Mouse (Mus musculus) liver, embryonic 16.5 days (tissue): Measurements from ENCODE around the gene Ripor3. TPM values are rescaled to one million over a fixed set of nuclear protein-coding genes. Genes with fewer than 3 reads are reported as not detected.
A peak's percentile ranks its signal among the peaks of the same experiment; 100 is the strongest.

Source experiments
- ATAC-seq: fragments of 200-750 bp; cut with Nextera tagmentation; 2 replicates; pipeline ENCODE4 v1.8.0; 2017; ENCODE audit warnings: low read depth, mild to moderate bottlenecking, moderate number of reproducible peaks, moderate library complexity
- H3K27ac ChIP-seq: fragments of 300-500 bp; sonication (generic); 2 replicates; pipeline ENCODE4 v1.5.1; 2014; ENCODE audit warnings: mild to moderate bottlenecking, low read length
- H3K27me3 ChIP-seq: fragments of 300-500 bp; sonication (generic); 2 replicates; pipeline ENCODE4 v1.6.1; 2014; ENCODE audit warnings: low read depth, low read length, mixed read lengths; ENCODE audit not compliant: control insufficient read depth, insufficient read depth
- H3K36me3 ChIP-seq: fragments of 300-500 bp; sonication (generic); 2 replicates; pipeline ENCODE4 v1.6.1; 2014; ENCODE audit warnings: mild to moderate bottlenecking; ENCODE audit not compliant: control insufficient read depth, insufficient read depth
- H3K4me1 ChIP-seq: fragments of 300-500 bp; sonication (generic); 2 replicates; pipeline ENCODE4 v1.6.1; 2014; ENCODE audit warnings: low read depth, low read length, mixed read lengths; ENCODE audit not compliant: control insufficient read depth
- H3K4me2 ChIP-seq: fragments of 300-500 bp; sonication (generic); 2 replicates; pipeline ENCODE4 v1.6.1; 2014; ENCODE audit warnings: low read depth, low read length, mixed read lengths
- H3K4me3 ChIP-seq: fragments of 300-500 bp; sonication (generic); 2 replicates; pipeline ENCODE4 v1.5.1; 2014; ENCODE audit warnings: low read depth, mild to moderate bottlenecking, low read length
- H3K9ac ChIP-seq: fragments of 300-500 bp; sonication (generic); 2 replicates; pipeline ENCODE4 v1.6.1; 2014; ENCODE audit warnings: low read depth, low read length
- H3K9me3 ChIP-seq: fragments of 300-500 bp; sonication (generic); replicated peaks from 2 replicates; pipeline ENCODE4 v1.6.1; 2016; ENCODE audit warnings: low read length; ENCODE audit not compliant: control insufficient read depth
- WGBS: fragments of 180-500 bp; shearing (Covaris S2); extraction: QIAGEN DNeasy Blood & Tissue Kit; methylation state at CpG from one replicate; pipeline ENCODE4 v1.1.7; 2014; ENCODE audit not compliant: insufficient replicate concordance; 5-methylcytosine and 5-hydroxymethylcytosine counted together
- polyA plus RNA-seq: library from polyadenylated mRNA; unstranded; fragments of >200 nt; fragmentation: Nextera tagmentation; extraction: Ambion mirVana; gene quantifications from 2 replicates; pipeline ENCODE4 v1.2.1, GENCODE M21; 2015

The Ripor3 gene
- polyA plus RNA-seq, 1 experiment from 2014 or later, result 1.2 TPM

GRCm38 (mm10) chr2:167942199-167942925 is 68.1 kb downstream of the Ripor3 start:
- no peak overlapping the region; the same call in 1 of the 2 replicates for H3K27ac ChIP-seq
- H3K27me3 ChIP-seq, result no peaks in the 10 kb centered on the region
- ATAC-seq, result no peak
- H3K9ac ChIP-seq, result no peak overlapping the region
- 27% methylated on average over 8 of the region's 8 CpGs for WGBS
- peaks cover 45% of the 10 kb centered on the region for H3K4me1 ChIP-seq
- H3K4me2 ChIP-seq, result peak overlapping the region; percentile 21; the same call in 1 of the 2 replicates
- no peak overlapping the region for H3K4me3 ChIP-seq
- H3K36me3 ChIP-seq, result no peaks in the 10 kb centered on the region
- no peaks in the 10 kb centered on the region for H3K9me3 ChIP-seq

- 27% methylated on average over 6 of the region's 6 CpGs for WGBS
- H3K27ac ChIP-seq, result no peak overlapping the region
- no peak overlapping the region for H3K4me3 ChIP-seq
- 0 out of 2 replicates have a peak overlapping the region, but pooled peaks have one; percentile 9 for H3K9ac ChIP-seq
- H3K9me3 ChIP-seq, result no peaks in the 10 kb centered on the region
- peaks cover 40% of the 10 kb centered on the region for H3K4me1 ChIP-seq
- H3K4me2 ChIP-seq, result no peak overlapping the region
- no peak for ATAC-seq
- no peaks in the 10 kb centered on the region for H3K27me3 ChIP-seq
- H3K36me3 ChIP-seq, result no peaks in the 10 kb centered on the region
Measured at GRCm38 (mm10) chr2:167941745-167942176, 68.7 kb downstream of the Ripor3 start.

GRCm38 (mm10) chr2:167941320-167941719 is 69.1 kb downstream of the Ripor3 start:
- H3K9me3 ChIP-seq, result no peaks in the 10 kb centered on the region
- peaks cover 40% of the 10 kb centered on the region for H3K4me1 ChIP-seq
- no peak overlapping the region for H3K4me3 ChIP-seq
- 67% methylated on average over 4 of the region's 4 CpGs for WGBS
- no peak for ATAC-seq
- no peak overlapping the region for H3K27ac ChIP-seq
- H3K27me3 ChIP-seq, result no peaks in the 10 kb centered on the region
- no peaks in the 10 kb centered on the region for H3K36me3 ChIP-seq
- H3K9ac ChIP-seq, result no peak overlapping the region; the same call in 1 of the 2 replicates
- no peak overlapping the region for H3K4me2 ChIP-seq

GRCm38 (mm10) chr2:167940636-167941035 is 69.8 kb downstream of the Ripor3 start:
- no peak overlapping the region for H3K9ac ChIP-seq
- no peak overlapping the region for H3K4me3 ChIP-seq
- H3K27ac ChIP-seq, result no peak overlapping the region
- H3K4me2 ChIP-seq, result no peak overlapping the region
- H3K27me3 ChIP-seq, result no peaks in the 10 kb centered on the region
- no peaks in the 10 kb centered on the region for H3K9me3 ChIP-seq
- WGBS, result 74% methylated on average over 11 of the region's 11 CpGs
- no peak for ATAC-seq
- peaks cover 40% of the 10 kb centered on the region for H3K4me1 ChIP-seq
- no peaks in the 10 kb centered on the region for H3K36me3 ChIP-seq

- Histone ChIP-seq H3K36me3 (no peaks in the 10 kb centered on the region), H3K4me2 (no peak overlapping the region), H3K27me3 (no peaks in the 10 kb centered on the region), H3K4me3 (no peak overlapping the region), H3K9me3 (no peaks in the 10 kb centered on the region), H3K4me1 (peaks cover 38% of the 10 kb centered on the region), H3K27ac (no peak overlapping the region), H3K9ac (no peak overlapping the region)
- WGBS, result 55% methylated on average over 11 of the region's 11 CpGs
- no peak for ATAC-seq
Measured at GRCm38 (mm10) chr2:167939632-167940399, 70.6 kb downstream of the Ripor3 start.

- no peak overlapping the region for H3K9ac ChIP-seq
- ATAC-seq, result no peak
- WGBS, result 60% methylated on average over 4 of the region's 4 CpGs
Measured at GRCm38 (mm10) chr2:167939204-167939603, 71.2 kb downstream of the Ripor3 start.

GRCm38 (mm10) chr2:167938786-167939185 is 71.6 kb downstream of the Ripor3 start:
- ATAC-seq, result no peak
- 80% methylated on average over 3 of the region's 3 CpGs for WGBS
- no peak overlapping the region for H3K27ac ChIP-seq
- no peak overlapping the region for H3K4me2 ChIP-seq
- H3K4me3 ChIP-seq, result no peak overlapping the region
- H3K36me3 ChIP-seq, result no peaks in the 10 kb centered on the region
- H3K27me3 ChIP-seq, result no peaks in the 10 kb centered on the region
- H3K9me3 ChIP-seq, result no peaks in the 10 kb centered on the region
- peaks cover 35% of the 10 kb centered on the region for H3K4me1 ChIP-seq
- H3K9ac ChIP-seq, result no peak overlapping the region

More at GRCm38 (mm10) chr2:167939204-167939603, 71.2 kb downstream of the Ripor3 start:
- Histone ChIP-seq H3K27ac (no peak overlapping the region), H3K27me3 (no peaks in the 10 kb centered on the region), H3K36me3 (no peaks in the 10 kb centered on the region), H3K4me2 (no peak overlapping the region), H3K4me1 (peaks cover 33% of the 10 kb centered on the region), H3K4me3 (no peak overlapping the region), H3K9me3 (no peaks in the 10 kb centered on the region)

- no peaks in the 10 kb centered on the region for H3K36me3 ChIP-seq
- H3K27me3 ChIP-seq, result no peaks in the 10 kb centered on the region
- 86% methylated on average over 3 of the region's 3 CpGs for WGBS
- H3K4me1 ChIP-seq, result peaks cover 28% of the 10 kb centered on the region
- H3K27ac ChIP-seq, result no peak overlapping the region
- no peak overlapping the region for H3K4me2 ChIP-seq
- H3K4me3 ChIP-seq, result no peak overlapping the region
- no peak overlapping the region for H3K9ac ChIP-seq
- no peak for ATAC-seq
- no peaks in the 10 kb centered on the region for H3K9me3 ChIP-seq
Measured at GRCm38 (mm10) chr2:167935956-167936355, 74.5 kb downstream of the Ripor3 start.

- H3K36me3 ChIP-seq, result no peaks in the 10 kb centered on the region
- H3K4me2 ChIP-seq, result peak overlapping the region; percentile 96
- peak overlapping the region; percentile 89 for H3K4me3 ChIP-seq
- no peak overlapping the region for H3K27ac ChIP-seq
- H3K9ac ChIP-seq, result peak overlapping the region; percentile 86
- H3K27me3 ChIP-seq, result no peaks in the 10 kb centered on the region
- H3K9me3 ChIP-seq, result no peaks in the 10 kb centered on the region
- no peak for ATAC-seq
- 49% methylated on average over 7 of the region's 7 CpGs for WGBS
- peaks cover 22% of the 10 kb centered on the region for H3K4me1 ChIP-seq
Measured at GRCm38 (mm10) chr2:167933397-167933796, 77.0 kb downstream of the Ripor3 start.
